Mouse (Mus musculus) brain, embryonic 18.5 days (tissue): ENCODE measurements at regions not wholly inside any gene's neighbourhood (a gene's known extent, or its start where the extent isn't known, plus 50 kb on each side); places are given as distances from the start of the nearest gene placed in this dataset.

Experiments used
- DNase-seq: peaks from one replicate; pipeline ENCODE4 v3.0.0-alpha.2; 2012; ENCODE audit warnings: low read depth, low spot score

DNA sequence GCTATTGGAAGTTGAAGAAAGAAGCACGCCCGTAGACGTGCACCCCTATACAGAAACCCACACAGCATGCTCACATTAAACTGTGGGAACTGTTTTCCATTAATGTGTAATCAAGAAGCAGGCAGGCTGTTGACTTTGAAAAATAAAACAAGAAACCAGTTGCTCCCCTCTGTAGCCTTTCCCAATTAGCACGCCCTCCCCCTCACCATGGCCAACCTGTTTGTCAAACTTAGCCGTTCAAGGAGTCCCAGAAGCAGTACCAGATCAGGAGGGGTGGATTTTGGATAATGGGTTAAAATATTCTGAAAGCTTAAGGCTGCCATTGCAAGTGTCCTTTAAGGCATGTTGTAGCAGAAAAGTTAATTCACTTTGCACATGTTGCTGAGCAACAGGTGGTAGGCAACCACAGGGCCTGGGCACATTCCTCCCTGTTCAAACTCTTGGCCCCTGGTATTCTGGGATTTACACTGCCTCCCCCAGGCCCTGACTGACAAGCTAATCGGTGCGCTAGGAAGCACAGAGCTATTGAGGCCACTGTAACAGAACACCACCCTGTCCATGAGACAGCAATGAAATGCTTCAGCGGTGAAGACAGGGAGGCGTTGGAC is 277.3 kb upstream of the Nr2f2 start:
- DNase-seq: no peak

DNA sequence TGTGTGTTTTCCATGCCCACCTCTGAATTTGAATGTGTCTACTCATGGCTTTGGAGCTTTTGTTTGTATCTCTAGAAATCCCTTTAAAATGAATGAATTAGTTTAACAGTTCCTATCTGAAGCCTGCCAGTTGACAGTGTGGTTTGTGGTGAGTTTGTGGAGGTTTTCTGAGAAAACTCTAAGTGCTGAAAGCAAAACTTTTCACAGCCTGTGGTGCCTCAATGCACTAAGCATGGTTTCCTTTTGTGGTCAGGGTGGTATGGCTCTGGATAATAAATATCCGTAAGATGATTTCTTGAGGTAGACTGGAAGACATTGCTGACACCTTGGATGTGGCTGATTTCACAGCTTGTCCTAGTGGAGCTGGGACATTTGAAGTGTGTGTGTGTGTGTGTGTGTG is 276.5 kb upstream of the Nr2f2 start:
- DNase-seq: no peak

DNA sequence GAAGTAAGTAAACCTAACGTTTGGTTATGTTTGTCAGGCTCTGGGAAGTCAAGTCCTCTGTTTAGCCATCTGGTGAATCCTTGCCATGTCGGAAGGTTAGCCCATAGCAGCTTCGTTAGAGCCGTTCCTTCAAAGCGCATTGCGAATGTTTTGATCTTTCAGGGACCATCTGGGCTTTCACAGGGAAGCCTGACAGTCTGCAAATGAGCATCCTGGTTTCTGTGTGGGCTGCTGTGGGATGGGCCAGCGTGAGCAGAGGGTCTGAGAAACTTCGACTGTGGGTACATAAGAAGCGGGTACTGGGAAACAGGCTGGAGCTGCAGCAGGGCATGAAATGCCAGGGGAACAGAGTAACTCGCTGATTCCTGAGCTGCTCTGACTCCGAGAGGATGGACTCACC is 274.7 kb upstream of the Nr2f2 start:
- no peak for DNase-seq

DNA sequence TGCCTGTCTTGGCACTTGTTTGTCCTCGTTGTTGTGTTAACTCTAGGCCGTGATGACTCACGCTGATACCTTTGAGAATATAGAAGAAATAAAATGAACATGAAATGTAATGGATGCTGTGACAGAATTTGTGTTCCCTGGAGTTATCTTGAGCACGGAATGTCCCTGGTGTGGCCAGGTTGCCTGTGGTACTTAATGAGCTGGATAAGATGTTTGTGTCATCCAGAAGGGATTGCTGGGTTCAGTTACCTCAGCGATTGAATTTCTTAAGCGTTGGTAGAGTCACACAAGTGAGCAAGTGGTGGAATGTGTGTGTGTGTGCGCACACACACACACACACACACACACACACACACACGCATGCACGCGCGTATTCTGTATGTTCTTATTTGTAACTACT is 274.0 kb upstream of the Nr2f2 start:
- DNase-seq: no peak

DNA sequence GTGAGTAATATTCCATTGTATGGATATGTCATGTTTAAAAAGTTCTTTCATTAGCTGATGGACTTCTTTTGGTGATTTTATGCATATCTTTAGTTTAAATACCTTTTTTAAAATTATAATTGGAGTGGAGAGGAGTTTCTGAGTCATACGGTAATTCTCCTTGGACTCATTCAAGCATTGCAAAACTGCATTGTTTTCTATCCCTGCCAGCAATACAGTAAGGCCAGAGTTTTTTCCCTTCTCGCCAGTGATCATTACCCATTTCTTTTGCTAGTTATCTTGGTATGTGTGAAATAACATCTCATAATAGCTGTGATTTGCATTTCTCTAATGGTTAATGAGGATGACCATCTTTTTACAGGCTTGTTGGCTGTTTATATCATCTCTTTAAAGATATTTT is 271.6 kb upstream of the Nr2f2 start:
- DNase-seq: no peak

DNA sequence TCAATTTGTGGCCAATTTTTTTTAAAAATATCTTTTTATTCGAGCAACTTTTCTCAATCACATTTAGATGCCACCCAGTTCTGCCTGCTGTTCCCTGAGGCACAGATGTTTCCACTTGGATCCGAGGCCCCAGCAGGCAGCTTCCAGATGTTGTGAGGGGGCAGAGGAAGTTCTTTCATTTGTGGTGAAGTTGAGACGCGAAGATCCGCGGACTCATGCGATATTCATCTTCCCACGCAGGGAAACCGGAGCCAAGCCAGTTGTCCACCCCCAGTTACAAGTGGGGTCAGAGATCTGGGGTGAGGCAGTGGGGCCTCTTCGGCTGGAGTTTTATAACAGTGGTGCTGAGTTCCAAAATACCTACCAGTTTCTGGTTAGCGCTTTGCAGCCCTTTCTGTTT is 267.5 kb upstream of the Nr2f2 start:
- no peak for DNase-seq

DNA sequence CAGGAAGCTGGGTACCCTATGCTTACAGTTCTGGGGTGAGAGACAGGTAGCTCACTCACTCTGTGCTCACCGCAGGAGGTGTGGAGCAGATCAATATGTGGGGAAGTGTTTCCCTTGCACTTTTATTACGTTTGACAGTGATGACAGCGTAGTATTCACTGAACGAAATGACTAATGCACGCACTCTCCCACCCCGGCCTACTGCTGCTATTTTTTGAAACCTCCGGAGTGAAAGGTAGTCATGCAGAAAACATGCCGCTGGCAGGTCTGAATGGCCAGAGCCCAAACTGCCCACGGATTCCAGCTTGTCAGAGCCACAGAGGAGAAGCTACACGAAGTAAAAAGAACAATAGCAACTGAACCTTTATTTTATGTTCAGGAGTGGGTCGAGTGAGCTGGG is 267.0 kb upstream of the Nr2f2 start:
- DNase-seq: no peak

DNA sequence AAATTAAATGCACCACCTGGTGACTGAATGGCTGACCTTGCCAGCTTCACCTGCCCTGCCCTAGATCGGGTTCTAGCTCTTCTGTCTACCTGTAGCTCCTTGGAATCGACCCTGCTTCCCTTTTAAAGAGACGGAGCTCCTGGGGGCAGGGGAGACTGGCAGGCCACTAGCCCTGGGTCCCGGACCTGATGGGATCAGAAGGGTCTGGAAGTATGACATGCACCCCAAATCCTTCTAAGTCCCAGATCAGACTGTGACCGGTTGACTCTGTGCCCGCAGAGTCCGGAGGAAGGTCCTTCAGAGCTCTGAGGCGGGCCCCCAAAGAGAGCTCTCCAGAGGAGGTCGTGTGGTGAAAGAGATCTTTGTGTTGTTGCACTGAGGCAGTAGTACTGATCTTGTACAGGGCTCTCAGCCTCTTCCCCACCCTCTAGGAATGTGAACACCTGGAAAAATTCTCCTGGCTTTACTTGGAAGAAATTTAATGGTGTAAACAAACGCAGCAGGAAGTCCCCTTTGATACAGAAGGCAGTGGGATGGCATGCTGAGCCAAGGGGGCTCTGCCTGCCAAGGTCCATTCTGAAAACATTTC is 259.2 kb upstream of the Nr2f2 start:
- no peak for DNase-seq

DNA sequence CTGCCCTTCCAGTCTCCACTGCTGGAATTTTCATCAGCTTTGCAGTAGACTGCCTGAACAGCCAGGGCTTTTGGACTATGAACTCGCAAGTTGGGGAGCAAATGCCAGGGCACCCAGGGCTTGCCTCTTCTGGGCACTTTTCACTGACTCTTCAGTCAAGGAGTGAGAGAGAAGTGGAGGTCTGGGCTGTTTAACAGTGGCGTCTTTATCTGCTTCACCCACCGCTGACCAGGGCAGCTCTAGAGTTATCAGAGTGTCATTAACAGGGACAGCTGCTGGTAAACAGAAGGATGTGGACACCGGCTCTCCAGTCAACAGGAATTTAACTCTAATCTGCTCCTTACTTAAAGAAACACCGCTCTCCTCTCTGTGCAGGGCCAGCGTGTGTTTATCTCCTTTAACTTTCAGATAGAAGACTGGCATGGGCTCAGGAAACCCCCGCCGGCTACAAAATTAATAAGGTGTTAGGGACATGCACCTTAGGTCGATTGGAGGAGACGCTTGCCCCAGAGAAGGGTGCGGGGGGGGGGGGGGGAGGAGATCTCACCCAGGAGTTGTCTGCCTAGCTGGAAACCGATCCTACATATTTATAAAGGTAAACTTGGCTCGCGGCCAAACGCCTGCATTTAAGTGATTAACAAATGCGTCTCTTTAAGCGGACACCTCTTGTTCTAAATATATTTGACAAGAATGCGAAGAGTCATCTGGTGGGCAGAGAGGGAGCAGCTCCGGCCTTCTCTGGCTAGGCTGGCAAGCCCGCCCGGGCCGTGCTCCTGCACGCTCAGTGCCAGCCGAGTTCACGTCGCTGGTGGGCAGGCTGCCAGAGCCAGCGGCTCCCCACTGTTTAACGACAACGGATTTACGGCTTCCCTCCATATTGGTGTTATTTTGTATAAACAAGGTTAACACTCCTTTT is 258.4 kb upstream of the Nr2f2 start:
- no peak for DNase-seq

DNA sequence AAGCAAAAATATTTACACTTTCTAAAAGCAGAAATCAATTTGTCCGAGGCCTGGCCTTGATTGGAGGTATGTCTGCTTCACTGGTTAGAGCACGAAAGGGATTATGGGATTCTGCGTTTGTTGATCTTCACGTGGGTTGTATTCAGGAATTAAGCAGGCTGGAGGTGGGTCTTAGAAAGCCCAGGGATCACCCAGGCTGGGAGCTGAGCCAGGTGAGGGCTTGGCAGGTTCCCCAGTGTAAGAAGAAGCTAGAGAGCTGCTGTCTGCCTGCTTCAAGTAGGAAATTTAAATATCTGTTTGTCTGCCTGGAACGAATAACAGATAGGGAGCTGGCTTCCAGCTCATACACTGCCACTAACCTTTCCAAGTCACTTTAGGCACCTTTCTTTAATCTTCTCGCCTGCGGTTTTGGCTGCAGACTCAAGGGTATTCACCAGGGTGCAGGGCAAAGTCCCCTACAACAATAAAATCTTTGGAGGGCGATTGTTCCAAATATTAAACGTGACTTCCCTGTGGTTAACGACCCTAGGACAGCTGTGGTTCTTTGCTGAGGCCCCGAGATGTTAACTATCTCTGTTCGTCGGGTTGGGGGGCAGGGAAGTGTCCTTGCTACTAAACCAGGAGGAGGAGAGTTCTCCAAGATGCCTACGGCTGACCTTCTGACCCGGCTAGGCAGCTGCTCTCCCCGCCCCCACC is 257.6 kb upstream of the Nr2f2 start:
- no peak for DNase-seq

DNA sequence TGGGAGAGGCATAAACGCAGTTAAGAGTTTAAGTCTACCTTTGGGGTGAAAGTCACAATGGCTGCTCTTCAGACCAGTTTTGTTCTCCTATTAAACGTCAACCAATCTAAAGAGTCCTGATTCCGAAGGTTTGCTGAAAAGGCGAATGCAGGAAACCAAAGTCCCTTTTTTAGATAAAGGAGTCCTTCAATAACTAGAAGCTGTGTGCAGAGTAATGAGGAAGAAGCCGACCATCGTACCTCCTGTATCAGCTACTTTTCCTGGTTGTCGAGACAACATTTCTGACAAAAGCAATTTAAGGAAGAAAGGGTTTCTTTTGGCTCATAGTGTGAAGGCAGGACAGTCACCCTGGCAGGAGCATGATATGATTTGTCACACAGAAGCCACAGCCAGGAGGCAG is 252.9 kb upstream of the Nr2f2 start:
- no peak for DNase-seq

DNA sequence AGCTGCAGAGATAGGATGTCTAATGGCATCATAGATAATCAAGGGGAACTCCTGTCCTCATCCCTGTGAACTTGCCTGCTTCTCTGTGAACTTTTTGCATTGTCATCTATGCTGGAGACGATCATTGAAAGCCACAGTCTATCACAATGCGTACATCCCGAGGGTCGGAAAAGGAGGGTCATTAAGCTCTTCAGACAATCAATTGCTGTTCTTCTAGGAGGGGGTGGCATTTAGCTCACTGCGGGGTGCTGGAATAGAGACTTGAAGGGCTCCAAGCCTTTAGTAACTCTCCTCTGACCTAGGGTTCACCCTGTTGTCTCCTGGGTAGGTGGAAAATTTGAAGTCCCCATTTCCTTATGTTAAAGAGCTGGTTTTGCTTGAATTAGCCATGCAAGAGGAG is 251.7 kb upstream of the Nr2f2 start:
- DNase-seq: no peak

DNA sequence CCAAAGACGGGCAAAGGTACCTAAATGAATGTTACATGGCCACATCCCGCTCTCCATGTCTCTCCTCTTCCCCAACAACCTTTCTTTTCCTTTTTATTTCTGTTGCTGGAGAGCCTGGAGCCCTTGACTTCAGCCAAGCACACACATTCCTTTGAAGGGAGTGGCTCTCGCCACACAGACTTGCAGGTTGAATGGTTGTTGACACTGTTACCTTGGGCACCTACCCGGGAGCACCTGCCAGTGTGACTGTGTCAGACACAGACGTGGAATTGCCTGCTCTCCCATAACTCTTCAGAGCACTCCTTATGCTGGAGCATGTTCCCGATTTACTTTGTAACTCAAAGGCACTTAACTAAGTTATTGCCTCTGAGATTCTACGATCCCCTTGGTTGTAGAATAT is 240.0 kb upstream of the Nr2f2 start:
- DNase-seq: no peak

DNA sequence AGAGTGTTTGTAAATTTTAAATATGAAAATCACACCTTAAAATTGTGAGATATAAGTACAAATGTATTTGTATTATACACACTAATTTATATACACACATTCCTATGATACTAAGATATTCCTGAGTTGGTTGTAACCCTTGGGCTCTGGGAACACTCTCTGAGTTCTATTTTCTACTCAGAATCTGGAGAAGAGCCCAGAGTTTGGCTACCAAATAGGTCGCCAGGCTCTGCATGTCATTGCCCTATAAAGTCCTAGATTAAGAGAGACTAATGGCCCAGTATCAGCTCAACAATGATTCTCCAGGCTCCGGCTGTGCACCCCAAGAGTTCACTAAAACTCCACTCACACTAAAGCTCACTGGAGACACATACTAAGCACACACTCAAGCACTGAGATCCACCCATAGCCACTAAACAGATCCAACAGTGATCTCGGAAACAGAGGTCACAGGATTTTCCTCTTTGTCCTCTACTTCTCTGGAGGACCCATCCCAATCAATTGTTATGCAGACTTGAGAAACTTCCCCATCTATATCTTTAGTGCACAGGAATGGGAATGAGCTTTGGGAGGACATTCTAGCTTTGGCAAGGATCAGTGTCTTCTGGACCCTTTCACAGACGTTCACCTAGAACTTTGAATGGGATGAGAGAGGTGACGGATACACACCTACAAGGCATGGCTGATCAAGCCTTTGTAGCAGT is 238.1 kb upstream of the Nr2f2 start:
- no peak for DNase-seq

DNA sequence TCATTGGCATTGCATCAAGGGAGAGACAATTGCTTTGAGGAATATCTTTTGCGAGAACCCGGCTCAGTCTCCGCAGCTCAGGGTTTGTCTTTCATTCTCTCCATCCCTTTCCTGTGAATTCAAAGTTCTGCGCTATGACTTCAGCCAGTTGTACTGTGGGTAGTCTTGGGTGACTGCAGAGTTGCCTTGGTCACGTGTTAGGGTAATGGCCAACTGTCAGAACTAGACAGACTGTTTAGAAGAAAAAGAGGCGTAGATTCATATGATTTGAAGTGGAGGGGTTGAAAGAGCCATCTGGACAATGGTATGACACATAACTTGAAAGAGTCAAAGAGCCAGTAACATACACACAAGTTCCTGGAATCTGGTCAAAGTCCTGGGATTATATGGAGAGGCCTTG is 226.5 kb upstream of the Nr2f2 start:
- no peak for DNase-seq

DNA sequence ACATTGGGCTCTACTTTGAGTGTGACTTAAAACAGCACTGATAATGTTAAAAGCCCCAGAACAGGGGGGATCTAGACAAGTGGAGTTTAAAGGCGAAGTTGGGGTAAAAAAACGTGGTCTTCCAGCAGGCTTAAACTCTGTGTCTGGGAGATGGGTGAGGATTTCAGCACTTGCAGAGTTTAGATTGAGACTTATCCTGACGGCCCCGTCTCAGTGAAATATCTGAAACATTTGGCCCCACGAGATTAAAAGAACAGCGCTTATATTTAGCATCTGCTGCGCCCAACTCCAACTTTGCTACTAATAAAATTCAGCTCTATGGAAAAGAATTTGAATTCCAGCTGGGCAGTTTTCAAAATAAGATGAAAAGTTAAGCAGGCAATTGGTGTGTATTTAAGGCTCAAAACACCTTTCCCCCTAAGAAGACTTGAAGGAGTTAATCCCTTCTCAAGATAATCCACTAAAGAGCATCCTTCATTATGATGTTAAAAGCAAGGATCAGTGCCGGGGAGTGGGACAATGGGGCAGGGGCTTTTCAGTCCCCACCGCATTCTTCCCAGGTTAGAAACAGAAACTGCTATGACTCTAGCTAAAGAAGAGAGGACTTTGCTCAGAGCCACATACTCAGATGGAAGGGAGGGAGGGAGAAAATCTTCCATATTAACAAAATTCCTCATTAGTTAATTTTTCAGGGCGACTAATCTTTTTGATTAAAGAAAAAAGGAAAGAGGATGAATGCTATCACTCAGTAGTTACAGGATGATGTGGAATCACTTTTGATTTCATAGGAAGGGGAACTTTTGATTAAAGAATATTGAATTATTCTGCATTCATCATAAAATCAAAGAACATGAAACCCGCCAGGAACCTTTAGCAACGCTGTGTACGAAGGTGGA is 225.1 kb upstream of the Nr2f2 start:
- no peak for DNase-seq

DNA sequence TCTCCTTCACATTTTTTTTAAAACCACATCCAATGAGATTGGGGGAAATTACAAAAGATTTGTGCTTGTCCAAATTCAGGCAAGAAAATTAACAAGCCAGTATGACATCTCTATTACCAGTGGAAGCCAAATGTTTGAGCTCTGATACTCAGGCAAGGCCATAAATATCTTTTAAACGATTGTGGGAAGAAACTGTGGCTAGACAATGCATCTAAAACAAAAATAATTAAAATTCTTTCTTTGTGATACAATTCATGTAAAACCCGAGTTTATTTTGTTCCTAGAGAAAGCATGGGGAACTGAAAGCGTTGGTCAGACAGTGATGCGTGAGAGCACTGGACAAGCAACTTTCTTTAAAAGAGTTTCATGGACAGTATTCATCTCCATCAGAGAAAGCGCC is 223.2 kb upstream of the Nr2f2 start:
- DNase-seq: no peak

DNA sequence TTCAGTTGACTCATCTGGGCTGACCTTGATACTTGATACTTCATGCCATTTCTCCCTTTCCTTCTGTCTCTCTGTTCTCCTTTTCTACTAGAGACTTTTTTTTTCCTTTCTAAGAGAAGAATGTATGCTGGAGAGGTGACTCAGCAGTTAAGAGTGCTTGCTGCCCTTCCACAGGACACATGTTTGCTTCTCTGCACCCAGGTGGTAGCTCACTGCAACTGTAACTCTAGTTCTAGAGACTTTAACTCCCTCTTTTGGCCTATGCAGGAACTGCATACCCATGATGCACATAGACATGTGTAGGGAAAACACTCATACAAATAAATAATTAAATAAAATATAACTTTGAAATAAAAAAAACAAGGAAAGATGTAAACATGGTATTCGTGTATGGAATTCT is 221.5 kb upstream of the Nr2f2 start:
- no peak for DNase-seq

DNA sequence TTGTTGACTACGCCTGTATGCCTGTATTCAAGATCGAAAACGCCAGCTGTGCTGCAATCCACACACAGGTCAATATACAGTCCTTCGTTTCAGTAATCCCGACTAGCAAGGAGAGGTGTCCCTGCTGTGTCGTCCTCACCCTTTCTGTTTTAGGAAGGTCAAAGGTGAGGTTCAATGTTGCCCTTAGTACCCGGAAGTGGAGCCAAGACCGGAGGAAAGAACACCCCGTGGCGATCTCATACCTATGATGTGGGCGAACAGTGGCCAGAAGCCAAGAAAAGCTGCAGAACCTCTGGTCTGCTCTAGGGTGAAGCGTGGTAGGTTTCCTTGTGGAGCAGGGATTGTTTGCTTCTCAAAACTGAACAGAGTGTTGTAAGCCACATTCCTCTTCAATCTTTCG is 217.9 kb upstream of the Nr2f2 start:
- DNase-seq: no peak

DNA sequence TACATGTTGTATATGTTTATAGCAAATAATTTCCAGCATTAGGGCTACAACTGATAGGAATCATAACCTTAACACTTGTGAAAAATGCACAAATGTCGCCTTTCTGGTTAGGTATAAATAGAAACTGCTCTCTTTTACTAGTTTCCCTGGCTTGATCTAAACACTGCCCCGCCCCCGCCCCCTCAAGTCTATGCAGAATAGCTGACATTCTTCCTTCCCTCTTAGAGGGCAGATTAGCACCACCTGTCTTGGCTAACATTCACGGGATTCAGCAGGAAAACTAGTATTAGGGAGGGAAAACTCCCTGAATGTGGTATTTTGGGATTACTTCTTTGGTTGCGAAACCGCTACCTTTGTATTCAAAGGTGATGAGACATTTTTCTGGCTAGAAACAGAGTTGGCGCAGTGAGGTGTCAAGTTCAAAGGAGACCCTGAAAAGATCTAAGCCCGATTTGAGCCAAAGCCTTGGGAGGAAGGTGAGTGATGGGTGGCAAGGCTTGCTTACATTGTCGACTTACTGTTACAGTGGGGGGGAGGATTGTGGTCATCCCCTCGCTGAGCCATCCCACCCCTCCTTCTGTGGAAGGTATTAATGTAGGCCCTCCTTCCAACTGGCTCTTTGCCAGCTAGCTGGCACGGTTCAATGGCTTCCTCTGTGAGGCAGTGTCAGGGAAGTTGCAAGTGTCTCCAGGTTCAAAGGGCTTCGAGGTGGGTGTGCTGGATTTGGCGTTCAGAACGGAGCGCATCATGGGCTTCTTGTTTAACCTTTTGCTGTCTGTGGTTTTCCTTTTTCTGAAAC is 209.8 kb upstream of the Nr2f2 start:
- DNase-seq: no peak
